Mouse (Mus musculus) v-Abl transformed pro-B cells (cell line): ENCODE measurements around the gene Sirt1.
"Not testable (repeated sequence)": the region's sequence is repeated elsewhere in the genome, so short reads cannot be mapped to it uniquely, and the experiment has no call there.

ENCODE experiments used
- in situ Hi-C, 2 experiments: fragments of 400-800 bp; cut with MboI; formaldehyde crosslinking; loops; one replicate each; pipeline ENCODE4 v1.15.1; 2025; ENCODE audit not compliant: unreplicated experiment in 2 of 2

The Sirt1 gene

DNA sequence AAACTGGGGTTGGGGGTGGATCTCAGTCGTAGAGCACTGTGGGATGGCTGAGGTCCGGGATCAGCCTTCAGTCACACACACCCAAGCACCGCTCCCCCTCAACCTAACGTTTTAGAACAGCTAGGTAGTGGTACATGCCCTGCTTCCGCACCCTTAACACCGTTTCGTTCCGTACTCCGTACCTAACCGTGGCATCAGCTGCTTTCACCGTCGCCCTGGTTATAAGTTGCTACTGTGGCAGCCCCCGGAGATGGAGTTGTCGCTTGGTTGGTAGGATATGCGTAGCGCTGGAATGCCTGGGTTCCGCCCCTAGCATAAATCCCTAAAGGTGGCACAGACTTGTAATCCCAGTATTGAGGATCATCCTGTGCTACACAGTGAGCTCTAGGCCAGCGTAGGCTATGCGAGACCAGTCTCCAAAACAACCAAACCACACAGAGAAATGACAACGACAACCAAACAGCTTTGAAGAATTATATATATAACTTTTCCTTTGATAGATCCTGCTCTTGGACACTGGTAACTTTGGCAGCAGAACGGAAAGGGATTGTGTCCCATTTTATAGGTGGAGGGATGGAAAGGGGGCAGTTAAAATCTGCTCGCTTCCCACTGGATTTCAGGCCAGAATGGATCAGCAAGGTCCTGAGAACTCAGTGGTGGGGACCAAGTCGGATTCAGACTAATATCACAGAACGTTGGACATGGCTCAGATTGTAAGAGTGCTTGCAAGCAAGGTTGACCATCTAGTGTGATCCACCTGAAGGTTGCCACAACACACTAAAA lies at the start of gene Sirt1:
Gene Sirt1 (minus strand): TSS at position 207 of the 783 bp plus-strand sequence.
- in situ Hi-C loops = loop anchor here (5.0 to 10.0 kb wide), 4 partner anchors 229 to 797 kb away; partner anchors contain the start of gene Rufy2 (in 1 of the 2)

GRCm38 (mm10) chr10:63429785-63430305 lies 48.3 kb upstream of the Sirt1 start, which contains the start of gene Ctnna3:
Ctnna3 (plus strand) TSS chr10:63430098.
- in situ Hi-C loops = no loop called here

- in situ Hi-C loops = no loop called here
Measured at GRCm38 (mm10) chr10:63429380-63429779, 47.9 kb upstream of the Sirt1 start.

- in situ Hi-C loops = no loop called here
Measured at GRCm38 (mm10) chr10:63429023-63429340, 47.5 kb upstream of the Sirt1 start.

GRCm38 (mm10) chr10:63428243-63429022 lies 46.9 kb upstream of the Sirt1 start:
- in situ Hi-C loops = no loop called here

- in situ Hi-C loops = no loop called here
Measured at GRCm38 (mm10) chr10:63427146-63427545, 45.6 kb upstream of the Sirt1 start.

DNA sequence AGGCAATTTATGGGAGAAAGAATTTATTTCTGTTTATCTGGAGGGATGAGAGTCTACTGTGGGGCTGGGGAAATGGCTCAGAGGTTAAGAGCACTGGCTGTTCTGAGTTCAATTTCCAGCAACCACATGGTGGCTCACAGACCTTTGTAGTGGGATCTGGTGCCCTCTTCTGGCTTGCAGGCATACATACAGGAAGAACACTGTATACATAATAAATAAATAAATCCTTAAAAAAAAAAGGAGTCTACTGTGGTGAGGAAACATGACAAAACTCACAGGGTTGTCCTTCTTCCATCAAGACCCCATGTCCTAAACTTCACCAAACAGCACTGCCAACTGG lies 42.9 kb upstream of the Sirt1 start:
- in situ Hi-C loops = no loop called here

GRCm38 (mm10) chr10:63423591-63424474 lies 42.3 kb upstream of the Sirt1 start:
- in situ Hi-C loops = no loop called here

DNA sequence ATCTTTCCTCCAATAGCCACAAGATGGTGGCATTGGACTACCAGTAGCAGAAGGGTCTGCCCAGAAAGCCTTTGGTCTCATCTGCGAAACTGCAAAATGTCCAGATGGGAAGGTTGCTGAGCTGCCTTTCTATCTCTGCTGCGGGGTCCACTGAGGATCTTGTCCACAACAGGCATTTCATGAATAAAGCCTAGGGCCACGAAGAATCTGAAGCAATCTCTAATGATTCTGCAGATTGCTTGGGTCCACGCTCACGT lies 41.2 kb upstream of the Sirt1 start:
- in situ Hi-C loops = no loop called here

DNA sequence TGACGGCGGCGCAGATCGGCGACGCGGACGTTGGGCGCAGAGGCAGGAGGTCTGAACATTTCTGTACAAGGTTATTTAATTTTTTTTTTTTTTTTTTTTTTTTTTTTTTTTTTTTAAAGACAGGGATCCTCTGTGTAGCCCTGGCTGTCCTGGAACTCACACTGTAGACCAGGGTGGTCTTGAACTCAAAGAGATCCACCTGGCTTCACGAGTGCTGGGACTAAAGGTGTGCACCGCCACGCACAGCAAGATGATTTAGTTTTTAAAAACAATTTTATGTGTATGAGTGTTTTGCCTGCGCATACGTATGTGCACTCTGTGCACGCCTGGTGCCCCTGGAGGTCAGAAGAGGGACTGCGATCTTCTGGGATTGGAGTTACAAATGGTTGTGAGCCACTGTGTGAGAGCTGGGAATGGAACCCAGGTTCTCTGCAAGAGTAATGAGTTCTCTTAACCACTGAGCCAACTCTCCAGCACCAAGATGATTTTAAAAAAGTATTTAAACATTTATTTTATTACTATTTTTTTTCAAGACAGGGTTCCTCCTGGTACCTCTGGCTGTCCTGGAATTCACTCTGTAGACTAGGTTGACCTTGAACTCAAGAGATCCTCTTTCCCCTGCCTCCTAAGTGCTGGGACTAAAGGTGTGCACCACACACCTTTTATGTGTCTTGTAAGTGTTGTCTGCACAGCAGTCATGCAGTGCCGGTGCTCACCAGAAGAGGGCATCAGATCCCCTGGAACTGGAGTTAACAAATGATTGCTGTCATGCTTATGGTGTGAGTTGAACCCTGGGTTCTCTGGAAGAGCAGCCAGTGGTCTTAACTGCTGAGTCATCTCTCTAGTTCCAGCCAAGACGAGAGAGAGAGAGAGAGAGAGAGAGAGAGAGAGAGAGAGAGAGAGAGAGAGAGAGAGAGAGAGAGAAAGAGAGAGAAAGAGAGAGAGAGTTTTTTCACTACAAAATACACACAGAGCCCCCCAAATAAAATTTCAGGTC lies 40.5 kb upstream of the Sirt1 start, which contains the start of gene Gm7075:
Gene Gm7075 (minus strand): TSS at position 51 of the 997 bp plus-strand sequence.
- in situ Hi-C loops = no loop called here

GRCm38 (mm10) chr10:63417061-63417460 lies 35.6 kb upstream of the Sirt1 start:
- in situ Hi-C loops = no loop called here

DNA sequence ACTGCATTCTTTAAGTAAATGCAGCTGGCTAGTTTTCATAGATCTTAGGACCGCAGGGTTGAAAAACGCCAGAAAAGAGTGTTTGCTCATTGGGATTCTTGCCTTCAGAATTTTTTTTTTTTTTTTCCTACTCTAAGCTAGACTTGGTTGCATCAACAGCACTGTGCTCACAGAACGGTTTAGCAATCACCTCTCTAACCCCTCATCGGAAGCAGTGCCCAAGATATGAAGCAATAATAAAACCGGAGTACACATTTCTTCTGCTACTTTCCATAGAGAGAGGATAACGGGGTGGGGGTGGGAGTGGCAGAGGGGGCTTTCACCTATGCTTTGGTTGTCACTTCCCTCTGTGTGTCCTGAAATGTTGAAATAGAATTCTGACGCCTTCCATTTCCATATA lies 34.3 kb upstream of the Sirt1 start:
- in situ Hi-C loops = no loop called here

- in situ Hi-C loops = no loop called here
Measured at GRCm38 (mm10) chr10:63415287-63415686, 33.8 kb upstream of the Sirt1 start.

GRCm38 (mm10) chr10:63412756-63413155 lies 31.3 kb upstream of the Sirt1 start:
- in situ Hi-C loops = no loop called here

DNA sequence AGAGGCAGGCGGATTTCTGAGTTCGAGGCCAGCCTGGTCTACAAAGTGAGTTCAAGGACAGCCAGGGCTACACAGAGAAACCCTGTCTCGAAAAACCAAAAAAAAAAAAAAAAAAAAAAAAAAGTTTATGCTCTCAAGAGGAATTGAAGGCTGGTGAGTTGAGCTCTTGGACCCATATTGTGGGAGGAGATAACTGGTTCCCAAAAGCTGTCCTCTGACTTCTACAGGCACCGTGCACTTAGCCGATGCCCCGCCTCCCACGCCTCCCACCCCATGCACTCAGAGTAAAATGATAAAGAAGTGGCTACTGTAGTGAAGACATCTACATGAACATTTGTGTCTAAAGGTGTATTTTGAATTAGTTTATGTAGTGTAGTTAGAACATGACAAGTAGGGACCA lies 30.2 kb upstream of the Sirt1 start:
- in situ Hi-C loops = not testable (repeated sequence)

DNA sequence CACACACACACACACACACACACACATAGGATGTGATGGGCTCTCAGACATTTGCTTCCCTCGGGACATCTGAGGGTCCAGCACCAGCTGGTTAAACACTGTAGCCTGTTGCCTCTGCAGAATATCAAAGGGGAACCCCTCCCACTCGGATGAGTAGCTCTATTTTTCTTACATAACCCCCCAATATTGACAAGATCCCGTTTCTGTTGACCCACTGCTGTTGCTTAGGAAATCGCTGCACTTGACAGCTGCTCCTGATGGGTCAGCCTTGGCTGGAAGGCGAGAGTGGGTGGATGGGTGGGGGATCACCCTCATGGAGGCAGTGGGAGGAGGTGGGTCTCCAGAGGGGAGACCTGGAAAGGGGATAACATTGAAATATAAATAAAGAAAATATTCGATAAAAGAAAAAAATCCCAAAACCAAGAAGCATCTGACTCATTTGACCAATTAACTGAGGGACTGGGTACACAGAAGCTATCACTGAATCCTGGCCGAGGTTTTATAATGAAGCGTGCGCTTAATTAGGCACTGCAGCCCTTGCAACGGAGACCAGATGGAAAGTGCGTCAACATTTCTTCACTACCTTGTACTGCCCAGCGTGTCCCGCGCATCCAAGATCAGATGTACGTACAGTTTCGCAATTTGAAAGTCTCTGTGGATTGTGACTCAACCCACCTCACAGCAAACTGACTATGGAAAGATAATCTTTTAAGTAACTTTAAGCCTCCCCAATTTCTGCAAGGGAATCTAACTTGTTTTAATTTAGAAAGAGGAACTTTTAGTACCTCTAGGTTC lies 28.9 kb upstream of the Sirt1 start:
- in situ Hi-C loops = no loop called here

DNA sequence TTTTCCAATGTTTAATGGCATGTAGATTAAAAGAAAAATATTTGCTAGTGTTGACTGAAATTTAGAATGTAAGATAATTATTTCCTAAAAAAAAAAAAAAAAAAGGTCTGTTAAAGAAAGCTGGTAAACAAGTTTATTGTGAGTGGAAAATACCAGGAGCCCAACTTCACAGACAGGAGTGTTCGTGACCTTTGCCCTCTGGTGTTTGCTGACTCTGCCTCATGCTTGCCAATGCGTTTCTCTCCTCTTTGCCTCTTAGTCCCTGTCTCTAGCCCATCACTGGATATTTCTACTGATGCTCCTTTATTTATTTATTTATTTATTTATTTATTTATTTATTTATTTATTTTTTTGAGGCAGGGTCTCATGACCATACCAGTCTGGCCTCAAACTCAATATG lies 22.1 kb upstream of the Sirt1 start:
- in situ Hi-C loops = no loop called here

DNA sequence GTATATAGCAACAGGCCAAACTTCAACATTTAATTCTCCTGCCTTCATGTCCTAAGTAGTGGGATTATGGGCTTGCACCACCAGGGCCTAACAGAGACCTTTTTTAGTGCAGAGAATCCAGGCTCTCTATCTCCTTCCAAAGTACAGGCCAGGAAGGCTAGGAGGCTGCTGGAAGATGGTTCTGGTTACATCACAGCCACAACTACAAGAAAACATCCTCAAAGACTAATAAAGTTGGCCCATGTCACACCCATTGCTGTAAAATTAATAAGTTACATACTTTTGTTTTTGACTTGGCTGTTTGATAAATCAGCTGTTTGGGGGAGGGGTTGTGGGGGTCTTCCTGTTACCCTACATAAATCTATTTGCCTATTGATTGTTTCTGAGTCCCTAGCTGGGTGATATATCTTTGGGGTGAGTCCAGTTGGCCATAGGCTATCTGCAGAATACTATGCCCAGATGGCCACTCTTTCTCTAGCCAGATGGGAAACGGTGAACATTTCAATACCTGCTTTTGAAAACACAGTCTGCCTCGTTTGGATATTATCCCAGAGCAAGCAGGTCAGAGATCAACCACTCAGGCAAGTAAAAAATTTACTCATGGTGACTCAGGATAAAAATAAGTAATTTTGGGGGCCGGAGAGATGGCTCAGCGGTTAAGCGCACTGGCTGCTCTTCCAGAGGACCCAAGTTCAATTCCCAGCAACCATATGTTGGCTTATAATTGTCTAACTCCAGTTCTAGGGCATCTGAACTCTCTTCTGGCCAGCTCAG lies 21.4 kb upstream of the Sirt1 start:
- in situ Hi-C loops = no loop called here
